ENCODE assay signal across 25 mouse cellular contexts in genomic region chr6:55407345-55407744, GRCm38 (mm10). TPM values are rescaled to one million over a fixed set of nuclear protein-coding genes. Genes with fewer than 3 reads are reported as not detected.
"Had no signal": no experiment of that assay in that cellular context is flagged by ENCODE, and none has a peak within 500 bp of the region (broad histone marks: within the 10 kb centered on the region; RNA-seq: fewer than 3 reads in every experiment).

No protein-coding gene starts in this region.

- H3K36me3 ChIP-seq: lung, embryonic 15.5 days; midbrain, embryonic 13.5 days; midbrain, embryonic 15.5 days; neural tube, embryonic 12.5 days; stomach, embryonic 15.5 days had no signal

- H3K27me3 ChIP-seq: lung, embryonic 15.5 days; midbrain, embryonic 13.5 days; midbrain, embryonic 15.5 days; neural tube, embryonic 12.5 days; stomach, embryonic 15.5 days had no signal

- H3K9ac ChIP-seq: lung, embryonic 15.5 days; midbrain, embryonic 13.5 days; midbrain, embryonic 15.5 days; neural tube, embryonic 12.5 days; stomach, embryonic 15.5 days had no signal

- H3K27ac ChIP-seq: lung, embryonic 15.5 days; macrophage; midbrain, embryonic 13.5 days; midbrain, embryonic 15.5 days; neural tube, embryonic 12.5 days; stomach, embryonic 15.5 days; stomach, postnatal 0 days had no signal

- H3K4me2 ChIP-seq: lung, embryonic 15.5 days; midbrain, embryonic 11.5 days; midbrain, embryonic 13.5 days; midbrain, embryonic 15.5 days; neural tube, embryonic 12.5 days; stomach, embryonic 15.5 days had no signal

- H3K4me1 ChIP-seq: lung, embryonic 15.5 days; megakaryocyte, embryonic 14.5 days had no signal

- H3K4me3 ChIP-seq: lung, embryonic 15.5 days; megakaryocyte, embryonic 14.5 days; midbrain, embryonic 13.5 days; midbrain, embryonic 15.5 days; neural tube, embryonic 12.5 days; stomach, embryonic 15.5 days had no signal

- H3K9me3 ChIP-seq: lung, embryonic 15.5 days; megakaryocyte, embryonic 14.5 days; midbrain, embryonic 13.5 days; midbrain, embryonic 15.5 days; neural tube, embryonic 12.5 days; stomach, embryonic 15.5 days had no signal

- DNase-seq: lung, adult 2 months; lung, postnatal 14 days; lung, postnatal 36 days; right cerebral cortex, postnatal 14 days; thymus, adult 2 months; thymus, postnatal 25 days; thymus, postnatal 4 days had no signal

- ATAC-seq: lung, postnatal 0 days; midbrain, embryonic 15.5 days had no signal

RNA-seq across cellular contexts. Expression of gene Ghrhr, which starts 31.2 kb away (rescaled TPM):
- total RNA-seq: megakaryocyte progenitor cell, adult 5-6 weeks; midbrain, postnatal 0 days; monocyte, adult 5-6 weeks; neutrophil, adult 5-6 weeks had no signal
- polyA plus RNA-seq: lung, adult 2 months; macrophage; midbrain, embryonic 11.5 days; midbrain, embryonic 13.5 days; midbrain, embryonic 15.5 days; midbrain, postnatal 0 days; neural tube, embryonic 12.5 days; neural tube, embryonic 14.5 days; spleen, adult 2 months; stomach, embryonic 15.5 days; stomach, postnatal 0 days; testis, adult 2 months; urinary bladder, adult 2 months had no signal

RNA-seq across cellular contexts. Expression of gene Adcyap1r1, which starts 44.4 kb away (rescaled TPM):
- total RNA-seq: monocyte, adult 5-6 weeks; neutrophil, adult 5-6 weeks had no signal
- polyA plus RNA-seq: macrophage had no signal
